Mouse (Mus musculus): ENCODE measurements around the gene Tnfrsf25.

The Tnfrsf25 gene

DNA sequence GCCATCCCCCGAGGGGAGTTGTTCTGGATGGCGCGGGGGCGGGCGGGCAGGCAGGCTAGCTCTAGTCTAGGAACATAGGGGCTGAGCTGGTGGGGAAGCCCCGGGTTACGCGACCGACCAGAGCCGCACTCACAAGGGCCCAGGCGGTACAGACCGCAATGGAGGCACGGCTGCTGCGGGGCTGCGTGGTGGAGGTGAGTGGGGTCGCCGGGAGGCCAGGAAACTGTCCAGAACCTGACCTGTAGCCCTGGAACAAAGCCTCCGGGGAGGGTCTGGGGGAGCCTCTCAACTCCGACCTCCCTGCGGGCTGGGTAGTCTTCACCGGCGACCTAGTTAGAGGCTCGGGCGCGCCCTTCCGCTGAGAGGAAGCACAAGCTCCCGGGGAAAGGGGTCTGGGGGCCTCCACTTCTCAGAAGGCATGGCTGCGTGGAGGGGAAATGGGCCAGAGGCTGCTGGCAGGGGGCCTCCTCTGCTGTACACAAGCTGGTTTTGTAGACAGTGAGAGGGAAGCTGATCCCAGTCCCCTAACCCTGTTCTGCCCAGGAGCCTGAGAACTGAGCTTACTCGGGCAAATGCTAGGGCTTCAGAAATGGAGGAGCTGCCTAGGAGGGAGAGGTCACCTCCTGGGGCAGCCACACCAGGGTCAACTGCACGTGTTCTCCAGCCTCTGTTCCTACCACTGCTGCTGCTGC is at the start of gene Tnfrsf25:
Gene Tnfrsf25 (plus strand): TSS at position 14 of the 692 bp plus-strand sequence.
- DNase-seq (ENCODE audit: low spot score) = no peak

DNA sequence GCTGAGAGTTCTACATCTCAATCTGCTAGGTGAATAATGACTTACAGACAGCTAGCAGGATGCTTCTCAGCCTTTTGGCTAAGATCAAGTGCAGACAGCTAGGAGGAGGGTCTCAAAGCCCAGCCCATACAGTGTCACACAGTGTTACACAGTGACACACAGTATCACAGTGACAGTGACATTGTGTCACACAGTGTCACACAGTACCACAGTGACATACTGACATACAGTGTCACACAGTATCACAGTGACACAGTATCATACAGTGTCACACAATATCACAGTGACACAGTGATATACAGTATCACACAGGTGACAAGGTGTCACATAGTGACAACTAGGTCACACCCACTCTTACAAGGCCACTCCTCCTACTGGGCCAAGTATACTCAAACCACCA is 48.5 kb upstream of the Tnfrsf25 start:
- DNase-seq (ENCODE audit: low spot score) = no peak

DNA sequence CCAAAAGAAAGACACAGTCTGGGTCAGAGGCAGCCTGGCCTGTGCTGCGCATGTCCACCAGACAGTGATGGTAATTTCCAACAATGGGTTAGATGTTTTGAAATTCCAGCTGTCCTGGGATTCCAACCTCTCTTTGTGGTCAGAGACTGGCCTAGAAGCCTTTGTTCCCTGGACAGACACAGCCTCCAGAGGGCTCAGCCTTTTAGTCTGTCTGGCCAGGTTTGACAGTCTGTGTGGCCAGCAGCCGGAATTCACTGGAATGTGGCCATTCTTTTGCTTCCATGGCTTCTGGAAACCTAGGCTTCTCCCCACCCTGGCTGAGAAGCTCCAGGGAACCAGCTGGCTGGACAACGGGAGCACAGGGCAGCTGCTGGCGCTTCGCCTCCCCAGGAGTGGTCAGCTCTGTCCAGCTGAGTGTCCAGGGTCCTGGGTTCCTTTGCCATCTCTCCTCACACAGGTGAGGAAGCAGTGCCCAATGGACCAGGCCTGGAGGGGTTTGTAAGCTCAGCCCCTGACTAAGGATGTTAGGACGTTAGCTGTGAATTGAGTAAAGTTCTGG is 47.5 kb upstream of the Tnfrsf25 start:
- no peak for DNase-seq (ENCODE audit: low spot score)

DNA sequence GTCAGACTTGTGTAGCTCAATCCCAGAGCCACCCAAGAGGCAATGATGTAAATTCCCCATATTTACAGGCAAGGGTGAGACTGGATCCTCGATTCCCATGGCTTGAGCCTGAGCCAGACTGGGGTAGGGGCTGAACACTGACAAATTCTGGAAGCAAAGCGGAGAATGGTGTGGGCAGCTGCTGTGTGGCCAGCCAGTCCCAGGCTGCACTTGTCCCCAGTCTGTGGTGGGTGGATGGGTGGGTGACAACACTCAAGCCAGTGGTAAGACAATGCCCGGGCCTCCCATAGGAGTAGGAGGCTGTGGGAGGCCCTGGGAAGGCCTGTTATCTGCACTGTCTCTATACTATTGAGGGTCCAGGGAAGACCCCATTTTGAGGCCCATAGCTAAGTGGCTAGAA is 46.5 kb upstream of the Tnfrsf25 start:
- DNase-seq (ENCODE audit: low spot score) = no peak

DNA sequence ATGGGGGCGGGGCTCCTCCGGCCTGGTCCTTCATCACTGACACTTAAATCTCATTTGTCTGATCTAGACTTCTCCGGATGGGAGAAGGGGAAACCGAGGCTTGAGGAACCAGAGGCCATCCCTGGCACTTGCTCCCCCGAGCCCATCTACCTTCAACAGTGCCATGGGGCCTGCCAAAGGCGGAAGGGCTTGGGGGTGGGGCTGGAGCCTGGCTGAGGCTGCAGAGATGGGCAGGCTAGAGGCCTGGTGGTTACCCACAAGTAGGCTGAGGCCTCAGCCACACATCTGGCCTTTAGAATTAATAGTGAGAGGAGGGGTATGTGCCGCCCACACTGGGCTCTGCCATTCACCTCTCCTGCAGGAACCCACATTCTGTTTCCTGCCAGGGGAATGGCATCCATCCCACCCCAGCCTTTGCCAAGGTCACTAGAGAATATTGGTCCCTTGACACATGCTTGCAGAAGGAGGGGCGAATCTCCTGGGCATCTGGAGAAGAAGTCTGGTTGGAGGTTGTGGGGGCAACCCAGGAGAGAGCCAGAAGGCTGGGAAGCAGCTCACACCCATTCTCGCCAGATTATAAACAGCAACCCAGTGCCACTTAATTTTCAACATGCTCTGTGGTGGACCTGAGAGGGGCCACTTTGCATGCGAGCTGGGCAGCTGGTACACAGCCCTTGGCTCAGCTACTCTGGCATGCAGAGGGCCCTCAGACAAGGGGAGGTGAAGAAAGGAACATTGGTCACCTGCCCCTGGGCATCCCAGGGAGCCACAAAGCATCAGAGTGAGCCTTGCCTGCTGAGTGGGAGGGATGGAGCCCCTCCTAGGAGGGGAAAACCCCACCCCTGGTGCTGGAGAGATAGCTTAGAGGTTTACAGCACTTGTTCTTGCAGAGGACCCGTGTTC is 45.0 kb upstream of the Tnfrsf25 start:
- no peak for DNase-seq (ENCODE audit: low spot score)

DNA sequence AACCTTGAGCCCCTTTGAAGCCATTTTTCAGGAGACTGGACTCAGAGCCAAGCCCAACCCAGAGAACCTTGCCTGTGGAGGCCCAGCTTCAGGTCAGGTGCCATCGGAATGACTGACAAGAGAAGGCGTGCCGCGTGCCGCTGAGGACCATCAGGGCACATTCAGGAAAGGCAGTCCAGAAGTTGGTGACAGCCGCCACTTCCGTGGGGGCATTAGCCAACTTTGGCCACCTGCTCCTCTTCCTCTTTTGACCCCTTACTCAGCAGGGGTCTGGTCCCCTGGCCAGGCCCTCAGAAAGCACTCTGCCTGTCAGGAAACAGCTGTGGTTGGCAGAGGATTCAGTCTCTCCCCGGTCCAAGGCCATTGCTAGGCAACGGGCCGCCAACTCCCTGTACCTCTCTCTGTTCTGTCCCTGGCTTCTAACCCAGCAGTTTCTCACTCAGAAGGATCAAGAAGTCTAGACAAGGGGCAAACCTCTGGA is 43.6 kb upstream of the Tnfrsf25 start, which contains the start of gene Plekhg5:
Gene Plekhg5 (plus strand): TSS at position 378 of the 481 bp plus-strand sequence.
- DNase-seq (ENCODE audit: low spot score) = no peak

DNA sequence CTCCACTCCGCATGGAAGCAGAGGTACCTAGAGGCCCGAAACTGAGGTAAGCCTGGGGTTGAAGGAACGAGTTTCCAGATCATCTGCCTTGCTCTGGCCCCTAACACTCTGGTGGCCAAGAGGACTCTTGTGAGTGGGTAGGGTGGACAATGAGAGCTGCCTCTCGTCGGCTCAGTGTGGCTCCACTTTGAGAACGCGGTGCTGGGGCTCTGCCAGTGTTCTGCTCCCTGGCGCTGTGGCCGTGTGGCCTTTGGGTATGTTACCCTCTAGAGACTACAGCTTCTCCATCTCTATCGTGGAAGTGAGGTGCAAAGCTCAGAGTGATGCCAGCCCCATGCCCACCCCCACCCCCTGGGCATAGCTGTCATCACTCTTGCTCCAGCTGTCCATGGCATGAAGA is 43.1 kb upstream of the Tnfrsf25 start:
- DNase-seq (ENCODE audit: low spot score) = no peak

DNA sequence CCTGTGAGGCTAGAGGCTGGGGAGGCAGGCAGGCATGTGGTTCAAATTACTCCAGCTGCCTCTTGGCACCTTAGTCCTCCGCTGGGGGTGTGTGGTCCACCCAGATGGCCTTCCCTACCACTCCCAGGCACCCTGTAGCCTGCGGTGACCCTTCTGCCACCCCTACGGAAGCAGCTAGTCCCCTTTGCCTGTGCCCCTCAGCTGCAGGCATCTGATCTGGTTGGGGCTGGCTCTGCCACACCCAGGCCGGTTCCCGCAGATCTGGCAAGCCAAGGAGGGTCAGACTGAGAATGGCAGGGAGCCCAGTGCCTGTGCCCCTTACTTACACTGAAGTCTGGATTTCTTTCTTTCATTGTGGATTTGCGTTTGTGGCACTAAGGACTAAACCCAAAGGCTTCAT is 42.0 kb upstream of the Tnfrsf25 start:
- DNase-seq (ENCODE audit: low spot score) = no peak

DNA sequence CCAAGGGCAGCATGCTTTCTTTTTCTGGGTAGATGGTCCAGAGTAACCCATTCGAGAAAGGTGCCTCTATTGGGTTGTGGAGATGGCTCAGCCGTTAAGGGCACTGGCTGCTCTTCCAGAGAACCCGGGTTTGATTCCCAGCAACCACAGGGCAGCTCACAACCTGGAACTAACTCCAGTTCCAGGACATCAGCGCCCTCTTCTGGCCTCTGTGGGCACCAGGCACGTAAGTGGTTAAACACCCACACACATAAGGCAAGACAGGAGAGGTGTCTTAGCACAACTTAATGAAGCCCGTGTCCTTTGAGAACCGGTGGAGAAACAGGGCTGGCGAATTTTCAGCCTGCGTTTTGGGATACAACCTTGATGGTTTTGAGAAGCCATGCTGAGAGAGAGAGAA is 41.2 kb upstream of the Tnfrsf25 start:
- no peak for DNase-seq (ENCODE audit: low spot score)

DNA sequence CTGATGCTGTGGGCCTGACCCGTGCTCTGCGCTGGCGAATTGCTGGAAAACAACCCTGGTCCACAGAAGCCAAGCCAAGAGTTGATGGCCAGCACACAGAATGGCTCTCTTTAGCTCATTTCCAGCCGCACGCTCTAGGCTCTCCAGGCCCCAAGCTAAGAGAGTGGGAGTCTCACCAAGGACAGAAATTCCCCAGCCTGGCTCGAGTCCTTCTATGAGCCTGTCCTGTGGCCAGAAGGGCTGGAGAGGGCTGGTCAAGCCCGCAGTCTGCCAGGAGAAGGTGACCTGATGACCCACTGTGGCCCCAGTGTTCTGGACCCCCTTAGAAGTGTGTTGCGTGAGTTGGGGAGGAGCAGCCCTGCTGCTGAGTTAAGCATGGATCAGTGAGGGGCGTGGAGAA is 38.5 kb upstream of the Tnfrsf25 start:
- DNase-seq (ENCODE audit: low spot score) = no peak

DNA sequence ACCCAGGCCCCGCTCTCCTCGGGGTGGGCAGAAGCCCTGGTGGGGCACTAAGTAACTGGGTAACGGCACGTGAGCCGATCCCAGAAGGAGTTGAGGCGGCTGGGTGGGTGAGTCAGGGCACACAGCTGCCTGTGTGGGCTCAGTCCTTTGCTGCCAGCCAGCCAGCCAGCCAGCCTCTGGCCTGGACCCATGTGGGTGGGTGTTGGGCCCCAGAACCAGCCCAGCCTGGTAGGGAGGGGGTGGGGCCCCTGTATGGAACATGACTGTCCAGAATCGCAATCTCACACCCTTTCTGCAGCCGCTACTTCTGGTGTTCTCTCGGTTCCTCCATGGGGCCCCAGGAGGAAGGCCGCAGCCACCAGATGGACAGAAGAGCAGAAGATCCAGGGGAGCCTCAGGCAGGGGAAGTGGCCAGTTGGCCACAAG is 37.6 kb upstream of the Tnfrsf25 start:
- no peak for DNase-seq (ENCODE audit: low spot score)

DNA sequence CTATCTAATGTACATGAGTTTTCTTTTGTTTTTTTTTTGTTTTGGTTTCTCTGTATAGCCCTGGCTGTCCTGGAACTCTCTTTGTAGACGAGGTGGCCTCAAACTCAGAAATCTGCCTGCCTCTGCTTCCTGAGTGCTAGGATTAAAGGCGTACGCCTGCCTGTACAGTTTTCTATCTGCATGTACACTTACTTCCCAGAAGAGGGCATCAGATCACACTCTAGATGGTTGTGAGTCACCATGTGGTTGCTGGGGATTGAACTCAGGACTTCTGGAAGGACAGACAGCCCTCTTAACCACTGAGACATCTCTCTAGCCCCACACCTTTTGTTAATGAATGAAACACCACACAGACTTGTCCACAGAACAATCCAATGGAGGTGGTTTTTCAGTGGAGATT is 36.5 kb upstream of the Tnfrsf25 start:
- no peak for DNase-seq (ENCODE audit: low spot score)

DNA sequence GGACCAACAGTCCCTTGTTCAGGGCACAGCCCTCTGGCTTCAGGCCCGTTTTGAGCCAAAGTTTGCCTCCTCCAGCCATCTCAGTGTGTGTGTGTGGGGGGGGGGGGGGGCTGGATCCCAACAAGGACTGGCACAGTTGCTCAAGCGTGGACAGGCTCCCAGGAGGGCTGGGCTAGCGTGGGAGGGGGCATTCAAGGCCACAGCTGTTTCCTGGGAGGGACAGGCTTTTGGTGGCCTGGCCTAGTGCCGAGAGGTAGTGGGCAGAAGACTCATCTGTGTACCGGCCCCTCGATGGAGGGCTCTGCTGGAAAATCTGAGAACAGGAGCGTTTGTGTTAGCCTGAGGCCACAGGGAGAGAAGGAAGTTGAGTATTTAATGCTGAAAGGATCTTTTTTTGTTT is 35.8 kb upstream of the Tnfrsf25 start:
- no peak for DNase-seq (ENCODE audit: low spot score)

DNA sequence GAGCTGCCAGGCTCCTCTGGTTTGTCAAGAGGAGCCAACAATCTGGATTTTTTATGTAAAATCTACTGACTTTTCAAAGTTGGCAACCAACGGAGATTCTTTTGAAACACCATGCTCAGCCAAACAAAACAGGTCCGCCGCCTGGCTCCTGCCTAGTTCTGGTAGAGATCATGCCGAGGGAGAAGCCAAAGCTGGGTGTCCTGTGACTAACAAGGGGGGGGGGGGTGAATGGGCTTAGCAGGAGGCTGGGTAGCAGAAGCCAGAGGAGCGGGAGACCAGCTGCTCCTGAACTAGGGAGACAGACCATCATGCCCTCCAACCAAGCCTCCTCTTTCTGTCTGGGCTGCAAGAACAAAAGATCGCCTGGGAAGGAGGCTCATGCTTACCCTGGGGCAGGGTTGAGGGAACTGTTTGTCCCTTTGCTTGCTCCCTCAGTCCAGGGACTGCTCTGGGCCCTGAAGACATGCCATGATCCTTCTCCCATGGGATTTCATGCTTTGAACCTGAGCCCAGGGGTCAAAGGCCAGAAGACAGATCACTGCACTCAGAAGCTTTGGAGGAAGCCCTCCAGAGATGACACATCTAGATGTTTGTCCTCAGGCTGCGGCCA is 32.0 kb upstream of the Tnfrsf25 start:
- DNase-seq (ENCODE audit: low spot score) = no peak

DNA sequence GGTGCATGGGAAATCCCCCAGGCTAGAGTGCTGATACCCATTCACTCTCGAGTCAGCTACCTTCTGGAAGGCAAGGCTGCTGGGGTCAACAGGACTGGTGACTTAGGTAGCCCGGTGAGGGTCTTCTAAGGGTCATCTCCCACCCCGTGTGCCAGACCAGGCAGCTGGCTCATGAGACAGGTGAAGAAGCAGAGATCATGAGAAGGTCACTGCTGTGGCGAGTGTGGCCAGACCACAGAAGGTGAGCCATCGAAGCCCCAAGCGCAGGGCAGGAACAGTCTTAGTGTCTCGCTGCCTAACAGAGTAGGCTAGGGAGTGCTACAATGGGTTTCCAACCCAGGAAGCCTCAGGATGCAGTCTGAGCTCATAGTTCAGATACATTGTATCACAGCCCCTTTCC is 31.1 kb upstream of the Tnfrsf25 start:
- no peak for DNase-seq (ENCODE audit: low spot score)

DNA sequence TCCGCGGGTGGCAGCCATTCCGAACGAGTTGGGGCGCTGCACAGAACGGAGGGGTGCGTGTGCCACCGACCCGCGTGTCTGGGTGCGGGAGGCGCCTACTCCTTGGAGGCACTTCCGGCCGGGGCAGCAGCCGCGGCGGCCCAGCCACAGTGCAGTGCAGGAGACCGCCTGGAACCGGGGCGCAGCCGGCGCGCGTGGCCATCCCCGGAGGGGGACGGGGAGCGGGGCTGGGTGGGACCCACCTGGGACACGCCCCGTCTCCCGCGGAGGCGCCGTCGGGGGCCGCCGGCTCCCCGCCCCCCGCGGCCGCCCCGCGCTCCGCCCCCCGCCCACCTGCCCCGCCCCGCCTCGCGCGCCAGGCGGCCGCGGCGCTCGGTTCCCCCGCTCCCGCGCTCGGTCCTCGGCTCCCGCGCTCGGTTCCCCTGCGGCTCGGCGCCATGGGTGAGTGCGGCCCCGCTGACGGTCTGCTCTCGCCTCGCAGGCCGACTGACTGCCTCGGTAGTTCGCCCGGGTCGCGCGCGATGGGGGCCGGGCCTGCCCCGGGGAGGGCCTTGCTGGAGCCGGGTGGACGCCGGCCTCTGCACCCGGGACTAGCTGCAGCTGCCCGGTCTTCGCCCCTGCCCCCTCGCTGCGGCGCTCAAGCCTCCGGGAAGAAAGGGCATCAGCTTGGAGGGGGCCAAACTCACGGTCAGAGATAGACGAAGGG is 29.1 kb upstream of the Tnfrsf25 start:
- DNase-seq (ENCODE audit: low spot score) = peak; percentile 55

DNA sequence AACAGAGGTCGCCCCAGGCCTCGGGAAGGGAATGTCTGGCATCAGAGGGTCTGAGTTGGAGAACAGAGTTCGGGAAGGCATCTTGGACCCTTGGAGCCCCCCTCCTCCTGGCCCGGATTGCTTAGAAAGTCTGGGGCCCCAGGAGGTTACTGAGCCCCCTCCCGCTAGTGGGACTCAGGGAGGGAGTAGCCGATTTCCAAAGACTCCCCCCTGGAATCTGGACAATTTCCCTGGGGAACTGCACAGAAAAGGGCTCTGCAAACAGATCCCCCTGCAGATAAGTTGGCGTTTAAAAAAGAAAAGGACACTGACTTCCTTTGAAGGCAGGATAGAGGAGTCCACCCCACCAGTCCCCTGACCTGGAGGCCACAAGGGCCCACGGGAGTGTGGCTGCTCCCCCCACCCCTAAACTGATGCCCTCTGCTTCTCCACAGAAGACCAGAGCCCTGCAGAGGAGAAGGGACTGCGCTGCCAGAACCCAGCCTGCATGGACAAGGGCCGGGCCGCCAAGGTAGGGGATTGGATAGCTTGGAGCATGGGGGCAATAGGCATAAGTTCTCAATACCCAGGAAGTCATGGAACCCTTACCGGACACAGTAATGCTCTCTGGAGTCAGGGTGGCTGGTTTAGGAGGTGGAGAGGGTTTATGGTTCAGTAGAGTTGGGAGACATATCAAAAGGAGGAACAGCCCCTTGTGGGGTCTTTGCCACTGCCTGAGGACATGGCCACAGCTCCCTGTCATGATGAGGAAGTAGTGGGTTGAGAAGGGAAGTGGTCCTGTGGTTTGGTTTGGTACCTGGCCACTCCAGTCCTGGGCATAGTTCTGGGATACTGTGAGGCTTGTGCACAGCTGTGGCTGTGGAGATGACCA is 28.3 kb upstream of the Tnfrsf25 start:
- DNase-seq (ENCODE audit: low spot score) = no peak

DNA sequence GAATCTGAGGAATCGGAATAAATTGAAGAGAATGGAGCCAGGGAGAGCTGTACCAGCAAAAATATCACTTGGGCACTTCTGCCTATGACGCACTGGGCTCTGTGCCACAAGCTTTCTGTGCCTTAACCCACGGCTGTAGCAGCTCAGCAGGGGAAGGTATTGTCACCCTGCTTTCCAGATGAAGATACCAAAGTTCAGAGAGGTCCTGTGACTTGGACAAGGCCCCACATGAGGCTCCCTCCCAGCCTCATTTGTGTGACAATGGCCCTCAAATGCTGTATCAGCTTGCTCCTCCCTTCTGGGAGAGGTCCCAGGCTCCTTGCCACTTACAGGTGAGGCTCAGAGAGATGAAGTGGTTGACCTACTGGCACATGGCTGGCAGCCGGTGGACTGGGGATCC is 27.6 kb upstream of the Tnfrsf25 start:
- no peak for DNase-seq (ENCODE audit: low spot score)

DNA sequence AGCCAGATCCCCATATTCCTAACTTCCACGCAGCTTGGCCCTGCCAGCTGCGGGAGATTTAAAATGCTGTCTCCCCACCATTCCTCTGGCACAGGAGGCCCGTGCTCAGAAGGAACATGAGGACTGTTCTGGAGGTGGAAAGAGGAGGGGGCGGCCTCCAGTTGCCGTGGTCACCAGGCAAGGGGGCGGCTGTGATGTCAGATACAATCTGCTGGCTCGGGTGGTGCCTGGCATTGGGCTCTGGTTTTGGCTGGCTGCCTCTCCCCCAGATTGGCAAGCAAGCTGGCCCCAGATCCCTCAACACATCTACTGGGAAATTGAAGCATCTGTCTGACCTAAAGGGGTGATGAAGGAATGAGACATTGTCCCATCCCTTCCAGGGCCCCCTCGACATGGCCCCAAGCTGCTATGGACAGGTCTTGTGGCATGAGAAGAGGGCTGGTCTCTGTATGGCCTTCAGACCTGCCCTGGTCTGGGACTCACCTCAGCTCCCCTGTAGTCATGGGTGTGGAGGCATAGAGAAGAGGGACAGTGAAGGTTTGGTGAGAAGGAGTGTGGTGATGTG is 27.1 kb upstream of the Tnfrsf25 start:
- no peak for DNase-seq (ENCODE audit: low spot score)

DNA sequence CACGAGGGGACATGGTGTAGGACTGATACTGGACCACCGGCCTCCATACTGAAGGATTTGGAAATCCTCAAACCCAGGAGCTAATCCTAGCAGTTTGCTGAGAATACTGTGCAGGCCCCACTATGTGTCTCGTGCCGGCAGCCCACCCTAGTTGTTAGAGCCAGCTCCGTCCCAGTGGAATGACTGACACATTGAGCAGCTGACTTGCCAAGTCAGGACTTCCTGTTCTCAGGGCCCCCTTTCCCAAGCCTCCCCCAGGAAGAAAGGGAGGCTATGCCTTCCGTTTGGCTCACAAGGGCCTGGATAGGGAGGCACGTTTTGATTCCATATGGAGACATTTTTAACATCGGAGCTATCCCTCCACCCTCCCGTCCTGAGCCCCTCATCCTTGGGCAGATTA is 25.5 kb upstream of the Tnfrsf25 start:
- no peak for DNase-seq (ENCODE audit: low spot score)
